Mouse (Mus musculus) E14TG2a.4 (cell line): ENCODE measurements at regions not wholly inside any gene's neighbourhood (a gene's known extent, or its start where the extent isn't known, plus 50 kb on each side); places are given as distances from the start of the nearest gene placed in this dataset.

Experiments used
- CTCF ChIP-seq: conservative IDR thresholded peaks from 2 replicates; pipeline ENCODE4 v1.5.1; 2014; ENCODE audit warnings: low read length
- NANOG ChIP-seq: IDR thresholded peaks from 2 replicates; pipeline ENCODE4 v1.6.1; 2014; ENCODE audit warnings: borderline replicate concordance, low read length, mixed read lengths
- POU5F1 ChIP-seq: IDR thresholded peaks from 2 replicates; pipeline ENCODE4 v1.6.1; 2014; ENCODE audit warnings: low read length, borderline replicate concordance

GRCm38 (mm10) chr5:90156522-90156921, 67.3 kb downstream of the Cox18 start:
- TF ChIP-seq CTCF (no peak), NANOG (no peak), POU5F1 (no peak)
